Comparison of ENCODE assay signal across 23 mouse cellular contexts in the genomic region with DNA sequence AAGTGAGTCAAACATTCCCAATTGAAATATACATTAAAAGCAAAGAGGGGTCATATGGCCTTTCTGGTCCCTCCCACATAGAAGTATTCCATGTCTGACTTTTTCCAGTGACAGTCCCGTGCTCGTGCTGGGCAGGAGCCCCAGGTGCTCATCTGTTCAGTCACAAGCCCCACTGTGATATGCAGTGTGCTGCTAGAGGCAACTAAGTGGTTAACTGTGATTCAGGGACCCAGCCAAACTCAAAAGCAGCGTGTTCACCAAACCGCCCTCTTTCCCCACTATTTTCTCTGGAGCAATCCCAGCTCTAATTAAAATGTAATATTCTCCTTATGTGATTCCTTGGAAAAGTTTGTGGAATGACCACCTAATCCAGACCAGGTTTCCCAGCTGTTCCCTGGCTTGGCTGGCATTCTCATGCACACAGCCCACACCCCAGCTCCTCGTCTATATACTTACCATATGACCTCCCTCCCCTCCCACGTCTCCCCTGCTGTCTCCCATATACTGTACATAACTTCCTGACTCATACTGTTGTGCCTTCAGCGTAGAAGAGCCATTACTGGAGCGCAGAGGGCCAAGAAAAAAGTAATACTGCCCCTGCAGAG.
DNase-seq lines count a peak whose midpoint lies in the region; ATAC-seq and TF ChIP-seq lines count a peak whose summit lies in the region.
"Had no signal": no experiment of that assay in that cellular context is flagged by ENCODE, and none has a peak within 500 bp of the region (broad histone marks: within the 10 kb centered on the region; RNA-seq: fewer than 3 reads in every experiment).

No protein-coding gene starts in this region.

- no peak for ATAC-seq in kidney, embryonic 15.5 days (replicated peaks; ENCODE audit: low FRiP score)
- ATAC-seq in embryonic facial prominence, embryonic 14.5 days (ENCODE audit: low read depth) = peak; percentile 96
- peak; percentile 97 for ATAC-seq in limb, embryonic 13.5 days (ENCODE audit: low FRiP score, low read depth)
- ATAC-seq: activated CD4-positive, CD25-positive, alpha-beta regulatory T cell, adult 4 months; forebrain, embryonic 13.5 days; Patski had no signal

- H3K27me3 ChIP-seq in kidney, embryonic 15.5 days = peaks cover 4% of the 10 kb centered on the region; the same call in 1 of the 2 replicates
- 0 out of 2 replicates have a peak, but pooled peaks cover 5% of the 10 kb centered on the region for H3K27me3 ChIP-seq in embryonic facial prominence, embryonic 14.5 days (replicated peaks; ENCODE audit: control insufficient read depth, insufficient read depth, low read length)
- H3K27me3 ChIP-seq in limb, embryonic 13.5 days = peaks cover 53% of the 10 kb centered on the region
- H3K27me3 ChIP-seq: forebrain, embryonic 13.5 days; neural tube, embryonic 12.5 days; Patski had no signal

- WGBS in kidney, embryonic 15.5 days = 24% methylated on average over 8 of the region's 8 CpGs
- 16% methylated on average over 8 of the region's 8 CpGs for WGBS in embryonic facial prominence, embryonic 14.5 days
- WGBS in limb, embryonic 13.5 days = 10% methylated on average over 8 of the region's 8 CpGs

- DNase-seq in kidney, adult 18-20 months = no peak
- DNase-seq in brain, embryonic 14.5 days (ENCODE audit: low read depth) = peak; percentile 23
- DNase-seq in embryonic facial prominence, embryonic 14.5 days (ENCODE audit: low spot score) = peak; percentile 93
- DNase-seq in cerebellum, adult 18-20 months = no peak
- no peak for DNase-seq in cerebellum, adult 11-12 months
- no peak for DNase-seq in ovary, postnatal 14 days (ENCODE audit: low spot score)
- DNase-seq: adrenal gland, postnatal 25 days; cerebellum, adult 8-10 months; gastrocnemius, postnatal 10 days; heart, adult 2 months; layer of hippocampus, postnatal 36 days; thymus, postnatal 4 days had no signal

- H3K36me3 ChIP-seq in kidney, embryonic 15.5 days = no peaks in the 10 kb centered on the region
- no peaks in the 10 kb centered on the region for H3K36me3 ChIP-seq in embryonic facial prominence, embryonic 14.5 days (ENCODE audit: control insufficient read depth, insufficient read depth, low read length)
- H3K36me3 ChIP-seq in limb, embryonic 13.5 days = no peaks in the 10 kb centered on the region
- H3K36me3 ChIP-seq: lung, embryonic 15.5 days; neural tube, embryonic 12.5 days had no signal

- H3K4me1 ChIP-seq in kidney, embryonic 15.5 days = peaks cover 14% of the 10 kb centered on the region
- peaks cover 16% of the 10 kb centered on the region; the same call in 1 of the 2 replicates for H3K4me1 ChIP-seq in embryonic facial prominence, embryonic 14.5 days (ENCODE audit: control insufficient read depth, insufficient read depth, low read length)
- peaks cover 34% of the 10 kb centered on the region for H3K4me1 ChIP-seq in limb, embryonic 13.5 days
- H3K4me1 ChIP-seq: forebrain, embryonic 13.5 days; lung, embryonic 15.5 days had no signal

- 0 out of 2 replicates have a peak overlapping the region, but pooled peaks have one; percentile 13 for H3K27ac ChIP-seq in kidney, embryonic 15.5 days
- H3K27ac ChIP-seq in embryonic facial prominence, embryonic 14.5 days (replicated peaks; ENCODE audit: low read depth, low read length) = peak overlapping the region; percentile 63; the same call in 1 of the 2 replicates
- peak overlapping the region; percentile 28; the same call in 1 of the 2 replicates for H3K27ac ChIP-seq in limb, embryonic 13.5 days
- H3K27ac ChIP-seq: forebrain, embryonic 13.5 days; heart, adult 2 months; kidney, postnatal 0 days; layer of hippocampus, adult 2 months; liver, embryonic 14.5 days; lung, embryonic 15.5 days; neural tube, embryonic 12.5 days had no signal

- no peak overlapping the region for H3K9ac ChIP-seq in kidney, embryonic 15.5 days
- H3K9ac ChIP-seq in embryonic facial prominence, embryonic 14.5 days (ENCODE audit: low read depth, low read length) = no peak overlapping the region
- no peak overlapping the region for H3K9ac ChIP-seq in limb, embryonic 13.5 days
- H3K9ac ChIP-seq: forebrain, embryonic 13.5 days; liver, embryonic 14.5 days; lung, embryonic 15.5 days; neural tube, embryonic 12.5 days had no signal

- 0 out of 2 replicates have a peak overlapping the region, but pooled peaks have one; percentile 6 for H3K4me2 ChIP-seq in kidney, embryonic 15.5 days
- H3K4me2 ChIP-seq in embryonic facial prominence, embryonic 14.5 days (ENCODE audit: low read depth, low read length) = peak overlapping the region; percentile 31
- peak overlapping the region; percentile 31 for H3K4me2 ChIP-seq in limb, embryonic 13.5 days (replicated peaks)
- H3K4me2 ChIP-seq: forebrain, embryonic 13.5 days; lung, embryonic 15.5 days; midbrain, embryonic 11.5 days; neural tube, embryonic 12.5 days had no signal

- no peaks in the 10 kb centered on the region for H3K9me3 ChIP-seq in kidney, embryonic 15.5 days (replicated peaks)
- H3K9me3 ChIP-seq in embryonic facial prominence, embryonic 14.5 days (ENCODE audit: control insufficient read depth, low read length) = no peaks in the 10 kb centered on the region
- no peaks in the 10 kb centered on the region for H3K9me3 ChIP-seq in limb, embryonic 13.5 days
- H3K9me3 ChIP-seq: forebrain, embryonic 13.5 days; lung, embryonic 15.5 days; neural tube, embryonic 12.5 days had no signal

- TF ChIP-seq CTCF in brain, embryonic 14.5 days (IDR thresholded peaks at IDR 0.05; ENCODE audit: borderline replicate concordance, extremely low read depth, insufficient read depth, insufficient read length) = no peak

- TF ChIP-seq POLR2A in brain, embryonic 14.5 days (IDR thresholded peaks at IDR 0.05; ENCODE audit: borderline replicate concordance, extremely low read depth, insufficient read depth, insufficient read length, poor library complexity, severe bottlenecking) = no peak

- no peak overlapping the region for H3K4me3 ChIP-seq in kidney, embryonic 15.5 days (replicated peaks)
- no peak overlapping the region for H3K4me3 ChIP-seq in embryonic facial prominence, embryonic 14.5 days (ENCODE audit: low read depth, low read length)
- no peak overlapping the region for H3K4me3 ChIP-seq in limb, embryonic 13.5 days
- H3K4me3 ChIP-seq: forebrain, embryonic 13.5 days; heart, adult 2 months; layer of hippocampus, adult 2 months; lung, embryonic 15.5 days; neural tube, embryonic 12.5 days had no signal

Comparison
In these comparisons a context has a peak if more than half of its experiments do, and no peak if none do; other contexts are left out.
1. H3K27ac ChIP-seq: peak in every context shown above with its lines; median percentile 63 in embryonic facial prominence, embryonic 14.5 days; 28 in limb, embryonic 13.5 days; 13 in kidney, embryonic 15.5 days.
2. DNase-seq: peak in brain, embryonic 14.5 days (single experiment) and embryonic facial prominence, embryonic 14.5 days (single experiment); none in kidney, adult 18-20 months (single experiment), cerebellum, adult 18-20 months (0 of 2), cerebellum, adult 11-12 months (single experiment) and ovary, postnatal 14 days (single experiment).
3. Peak in every context shown above with its lines, with median percentiles within 50 percentile points of each other: H3K4me2 ChIP-seq.